Mouse (Mus musculus) thymus, postnatal 25 days (tissue): ENCODE measurements around the gene Wdr86.
"Not testable (repeated sequence)": the region's sequence is repeated elsewhere in the genome, so short reads cannot be mapped to it uniquely, and the experiment has no call there.

Experiments used
- DNase-seq: peaks from one replicate; pipeline ENCODE4 v3.0.0; 2022

The Wdr86 gene

DNA sequence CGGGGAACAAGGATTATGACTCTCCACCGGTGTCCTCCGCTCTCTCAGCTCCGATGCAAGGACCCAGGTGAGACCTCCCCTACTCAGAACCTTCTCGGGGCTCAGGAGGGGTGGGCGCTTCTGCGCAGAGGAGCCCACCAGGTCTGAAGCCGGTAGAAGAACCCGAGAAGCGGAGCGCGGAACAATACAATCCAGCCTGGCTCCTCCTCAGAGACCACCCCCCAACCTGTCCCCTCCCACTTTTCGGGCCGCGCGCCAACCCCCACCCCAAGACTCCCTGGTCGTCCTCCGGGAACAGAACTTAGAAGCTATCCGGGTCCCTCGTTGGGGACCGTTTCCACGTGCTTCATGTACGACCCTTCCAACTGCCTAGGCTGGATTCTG lies at the start of gene Wdr86:
TSS of gene Wdr86 (minus strand) at position 240 of the 384 bp plus-strand sequence.
- DNase-seq = no peak

DNA sequence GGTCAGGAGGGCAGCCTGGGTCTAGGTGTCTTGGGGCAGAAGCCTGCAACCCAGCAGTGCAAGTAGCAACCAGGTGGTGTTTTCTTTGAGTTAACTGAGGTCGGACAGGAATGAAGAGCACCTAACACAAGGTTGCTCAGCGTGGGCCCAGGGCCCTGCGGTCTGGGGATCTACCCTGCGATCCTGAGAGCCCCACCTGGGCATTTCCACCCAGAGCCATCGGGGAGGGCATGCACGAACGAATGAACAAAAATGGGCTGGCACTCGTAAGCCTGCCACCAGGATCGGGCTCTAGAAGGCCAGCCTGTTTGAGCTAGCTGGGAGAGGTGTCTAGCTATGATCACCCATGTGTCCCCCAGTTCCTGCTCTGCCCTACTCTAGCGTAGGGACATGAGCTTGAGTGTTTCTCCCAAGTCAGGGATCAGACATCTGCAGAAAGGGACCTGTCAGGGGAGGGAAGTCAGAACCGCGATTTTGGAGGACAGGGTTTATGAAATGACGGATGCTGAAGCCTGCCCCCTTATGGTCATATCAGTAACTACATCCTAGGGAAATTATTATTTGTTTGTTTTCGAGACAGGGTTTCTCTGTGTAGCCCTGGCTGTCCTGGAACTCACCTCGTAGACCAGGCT lies 49.5 kb upstream of the Wdr86 start:
- DNase-seq = peak; percentile 18

DNA sequence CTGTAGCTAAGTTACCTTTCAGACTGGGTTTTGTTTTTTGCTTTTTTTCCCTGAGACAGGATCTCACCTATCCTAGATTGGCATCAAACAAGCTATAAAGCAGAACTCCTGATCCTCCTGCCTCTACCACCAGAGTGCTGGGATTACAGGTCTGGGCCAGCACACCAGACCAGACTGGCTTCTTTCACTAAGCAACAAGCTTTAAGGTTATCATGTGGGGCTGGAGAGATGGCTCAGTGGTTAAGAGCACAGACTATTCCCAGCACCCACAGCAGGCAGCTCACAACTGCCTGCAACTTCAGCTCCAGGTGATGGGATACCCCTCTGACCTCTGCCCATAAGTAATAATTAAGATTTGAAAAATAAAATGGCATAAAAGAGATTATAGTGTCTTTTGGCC lies 48.8 kb upstream of the Wdr86 start:
- DNase-seq = no peak

DNA sequence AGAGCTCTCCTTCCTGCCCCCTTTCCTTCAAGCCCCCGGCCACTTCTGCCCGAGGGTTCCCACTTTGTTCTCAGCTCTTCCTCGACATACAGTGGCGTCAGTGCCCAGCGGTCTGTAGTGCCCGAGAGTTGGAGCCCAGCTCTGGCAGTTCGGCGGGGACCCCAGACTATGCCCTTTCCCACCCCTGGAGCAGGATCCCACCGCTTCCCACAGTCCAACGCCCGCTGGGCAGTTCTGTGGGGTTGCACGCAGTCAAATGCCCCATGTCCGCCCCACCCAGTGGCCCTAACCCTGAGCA lies 48.3 kb upstream of the Wdr86 start:
- no peak for DNase-seq

DNA sequence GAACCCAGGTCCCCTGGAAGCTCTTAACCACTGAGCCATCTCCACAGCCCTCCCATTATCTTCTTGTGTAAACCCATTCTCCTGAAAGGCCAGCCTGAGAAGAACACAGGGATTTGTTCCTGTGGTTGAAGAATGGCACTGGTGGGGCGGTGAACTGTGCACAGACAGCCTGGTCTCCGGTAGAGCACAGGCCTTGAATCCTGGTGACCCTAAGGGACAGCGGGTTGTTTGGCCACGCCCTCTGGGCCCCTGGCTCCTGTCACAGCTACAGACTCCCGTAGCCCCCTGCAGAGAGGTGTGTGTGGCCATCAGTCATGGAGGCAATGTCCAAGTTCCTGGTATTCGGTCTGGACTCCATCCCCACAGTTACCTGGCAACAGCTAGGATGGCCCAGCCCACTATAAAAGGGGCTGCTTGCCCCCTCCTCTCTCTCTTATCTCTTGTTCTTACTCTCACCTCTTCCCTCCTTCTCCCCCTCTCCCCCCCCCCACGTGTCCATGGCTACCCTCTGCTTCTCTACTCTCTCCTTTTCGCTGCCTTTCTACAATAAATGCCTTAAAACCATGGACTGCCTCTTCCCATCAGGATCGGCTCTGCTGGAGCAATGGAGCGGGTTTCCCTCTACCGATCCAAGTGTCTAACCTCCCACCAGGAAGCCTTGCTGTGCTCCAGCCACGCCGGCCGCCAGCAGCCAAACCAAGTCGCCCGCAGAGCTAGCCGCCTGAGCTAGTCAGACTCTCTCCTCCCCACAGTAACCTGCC lies 47.7 kb upstream of the Wdr86 start:
- DNase-seq = no peak

DNA sequence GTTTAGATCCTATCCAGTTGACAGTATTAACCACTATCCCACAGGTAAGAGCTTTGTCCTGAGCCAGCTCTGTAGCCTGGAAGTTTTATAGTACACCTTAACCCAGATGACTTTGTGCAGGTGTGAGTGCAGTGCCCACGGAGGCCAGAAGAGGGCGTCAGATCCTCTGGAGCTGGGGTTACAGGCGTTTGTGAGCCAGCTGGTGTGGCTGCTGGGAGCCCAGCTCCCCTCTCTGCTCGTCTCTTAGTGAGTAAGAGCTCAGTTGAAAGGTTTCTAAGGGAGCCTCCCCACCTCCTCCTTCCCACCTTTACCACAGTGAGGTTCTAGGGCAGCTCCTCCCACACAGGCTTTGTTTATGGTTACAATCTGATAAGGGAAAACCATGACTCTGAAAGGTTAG lies 46.2 kb upstream of the Wdr86 start:
- peak; percentile 42 for DNase-seq

DNA sequence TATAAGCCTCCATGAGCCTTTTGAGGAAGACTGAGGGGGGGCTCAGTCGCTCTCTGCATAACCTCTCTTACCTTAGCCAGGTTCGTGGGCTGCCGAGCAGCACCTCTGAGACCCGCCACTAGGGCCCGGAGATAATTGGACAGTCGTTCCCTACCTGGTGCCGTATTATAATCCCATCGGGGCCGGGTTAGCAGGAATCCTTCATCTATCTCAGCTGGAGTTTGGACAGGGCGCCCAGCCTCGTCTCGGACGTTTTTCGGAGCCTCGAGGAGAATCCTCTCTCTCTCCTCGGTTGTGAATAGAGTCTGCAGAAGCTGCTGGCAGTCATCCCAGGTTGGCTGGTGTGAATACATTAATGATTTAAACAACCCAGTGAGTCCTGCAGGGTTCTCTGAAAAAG lies 44.0 kb upstream of the Wdr86 start:
- DNase-seq = not testable (repeated sequence)

DNA sequence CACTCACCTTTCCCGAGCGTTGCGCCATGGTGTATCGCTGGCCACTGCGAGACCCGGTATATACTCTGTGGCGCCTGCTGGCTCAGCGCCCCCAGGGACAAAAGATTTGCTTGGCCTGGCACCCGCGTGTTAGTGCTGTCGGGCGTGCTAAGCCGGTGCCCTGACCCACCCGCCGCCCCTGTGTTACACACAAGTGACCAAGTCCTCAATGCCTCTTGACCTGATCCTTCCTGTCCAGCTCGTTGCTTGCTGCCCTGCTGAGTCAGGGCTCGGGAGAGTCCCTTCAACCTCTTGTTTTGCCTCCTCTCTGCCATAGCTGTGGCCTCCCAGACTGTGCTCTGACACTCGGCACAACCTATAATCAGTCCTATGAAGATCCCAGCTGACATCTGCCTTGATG lies 27.3 kb upstream of the Wdr86 start, which contains the start of gene Crygn:
TSS of gene Crygn (minus strand) at position 193 of the 400 bp plus-strand sequence.
- DNase-seq = no peak

DNA sequence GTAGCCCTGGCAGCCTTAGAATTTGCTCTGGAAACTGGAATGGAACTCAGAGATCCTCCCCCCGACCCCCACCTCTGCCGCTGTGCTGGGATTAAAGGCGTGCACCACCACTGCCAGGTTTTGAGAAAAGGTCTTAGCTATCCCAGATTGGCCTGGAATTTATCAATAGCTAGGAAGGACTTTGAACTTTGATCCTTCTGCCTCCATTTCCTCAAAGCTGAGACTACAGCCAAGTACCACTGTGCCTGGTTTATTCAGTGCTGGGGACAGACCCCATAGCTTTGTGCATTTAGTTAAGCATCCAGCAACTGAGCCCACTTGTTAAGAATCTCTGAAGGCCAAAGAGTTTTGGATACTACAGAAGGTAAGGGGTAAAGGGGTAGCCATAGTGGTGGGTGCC lies 26.4 kb upstream of the Wdr86 start:
- no peak for DNase-seq

DNA sequence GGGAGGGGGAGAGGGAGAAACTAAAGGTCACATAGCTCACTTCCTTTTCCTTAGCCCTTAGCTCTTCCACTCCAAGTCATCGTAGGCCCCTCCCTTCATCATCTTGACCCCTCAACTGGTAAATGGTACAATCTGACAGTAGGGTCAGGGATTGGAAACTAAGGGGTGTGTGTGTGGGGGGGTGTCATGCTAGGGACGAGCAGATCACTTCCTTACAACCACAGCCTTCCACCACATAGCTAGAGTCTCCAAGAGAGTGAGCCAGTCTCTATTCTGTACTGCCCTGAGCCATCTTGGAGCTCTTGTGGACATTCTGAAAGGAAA lies 21.6 kb upstream of the Wdr86 start:
- no peak for DNase-seq

DNA sequence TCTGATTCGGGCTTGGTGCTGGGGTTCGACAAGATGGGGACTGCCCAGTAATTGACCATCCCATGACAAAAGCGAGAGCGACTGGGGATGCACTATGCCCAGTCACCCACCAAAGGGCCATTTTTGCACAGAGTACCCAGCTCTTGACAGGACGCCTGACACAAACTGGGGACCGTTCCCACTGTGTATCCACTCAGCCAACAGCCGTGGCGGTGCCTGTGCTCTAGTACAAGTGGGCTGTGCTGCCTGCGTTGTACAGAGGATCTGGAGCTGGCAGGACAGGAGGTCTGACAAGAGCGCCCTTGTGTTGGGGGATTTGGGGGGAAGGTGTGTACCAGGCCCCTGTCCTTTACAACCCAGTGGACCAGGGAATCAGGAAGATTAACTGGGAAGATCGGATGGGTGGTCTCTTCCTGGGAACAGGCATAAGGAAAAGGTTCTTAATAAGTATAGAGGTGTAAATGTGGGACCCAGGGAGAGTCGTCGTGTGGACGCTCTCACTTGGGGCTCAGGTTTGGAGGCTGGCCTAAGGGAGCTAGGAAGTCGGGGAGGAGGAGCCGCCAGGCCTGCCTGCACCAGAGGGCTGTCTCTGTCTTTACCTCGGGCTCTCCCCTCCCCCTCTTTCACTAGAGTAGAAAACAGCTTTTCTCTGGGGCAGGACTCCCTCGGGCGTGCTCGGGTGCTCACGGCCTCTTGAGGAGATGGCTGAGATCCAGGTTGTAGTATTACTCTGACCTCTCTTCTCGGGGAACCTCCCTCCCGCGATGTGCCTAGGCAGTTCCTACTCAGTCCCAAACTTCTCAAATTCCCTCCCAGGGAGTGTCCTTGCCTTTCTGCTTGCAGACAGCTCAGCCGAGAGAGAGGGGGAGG lies 21.0 kb upstream of the Wdr86 start:
- DNase-seq = peak; percentile 68

DNA sequence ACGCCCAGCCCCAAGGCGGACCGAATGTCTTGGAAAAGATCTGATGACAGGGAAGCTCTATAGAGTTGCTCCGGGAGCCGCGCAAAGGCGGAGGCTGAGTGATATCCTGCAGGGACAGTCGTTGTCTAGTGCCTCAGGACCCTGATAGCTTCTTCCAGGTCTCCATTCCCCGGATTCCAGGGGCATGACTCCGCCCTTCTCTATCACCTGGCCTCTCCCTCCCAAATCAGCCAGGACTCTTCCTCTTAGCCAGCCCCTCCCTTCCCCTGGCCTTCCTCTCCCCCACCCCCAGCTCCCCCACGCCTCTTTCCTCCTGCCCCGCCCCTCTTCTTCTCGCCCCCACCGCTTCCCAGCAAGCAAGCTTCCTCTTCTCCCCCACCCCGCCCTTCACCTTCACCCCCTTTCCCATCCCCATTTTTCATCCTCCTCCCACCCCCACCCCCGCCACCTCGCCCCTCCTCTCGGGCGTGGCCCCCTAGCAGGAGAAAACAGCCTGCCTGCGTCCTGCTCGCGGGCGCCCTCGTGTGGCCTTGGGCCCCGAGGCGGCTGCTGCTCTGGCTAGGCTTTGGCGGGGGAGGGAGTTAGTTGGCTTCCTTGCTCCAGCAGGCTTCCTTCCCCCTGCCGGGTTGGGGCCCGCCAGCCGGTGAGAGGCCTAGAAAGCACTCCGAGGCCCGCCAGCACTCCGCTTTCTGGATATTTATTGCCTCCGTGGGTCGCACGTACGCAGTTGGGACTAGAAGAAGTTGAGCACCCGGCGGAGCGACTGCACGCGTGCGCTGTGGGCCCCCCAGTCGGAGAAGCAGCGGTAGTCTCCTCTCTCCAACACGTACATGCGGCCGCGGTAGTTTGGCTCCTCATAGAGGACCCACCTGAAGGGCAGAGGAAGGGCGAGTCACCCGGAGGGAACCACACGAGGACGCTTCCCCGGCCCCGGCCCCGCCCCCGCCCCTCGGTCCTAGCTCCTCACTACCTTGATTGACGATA lies 20.1 kb upstream of the Wdr86 start:
- peak; percentile 91 for DNase-seq

DNA sequence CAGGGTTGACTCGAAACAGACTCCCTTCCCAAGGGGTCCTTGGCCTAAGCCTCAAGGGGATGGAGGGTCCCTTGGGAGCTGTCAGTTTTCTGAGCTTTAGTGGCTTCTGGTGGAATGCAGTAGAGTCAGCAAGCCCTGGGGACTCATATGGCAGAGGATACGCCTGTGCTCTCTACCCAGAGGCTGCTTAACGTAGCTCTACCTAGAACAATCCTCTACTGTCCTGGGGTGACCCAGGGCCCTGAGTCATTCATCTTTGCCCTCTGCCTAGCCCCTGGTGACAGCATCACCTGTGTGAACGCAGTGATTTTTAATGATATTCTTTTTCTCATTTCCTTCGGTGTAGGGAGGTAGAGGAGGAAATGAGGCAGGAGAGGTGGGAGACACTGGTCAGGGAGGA lies 19.2 kb upstream of the Wdr86 start:
- no peak for DNase-seq

DNA sequence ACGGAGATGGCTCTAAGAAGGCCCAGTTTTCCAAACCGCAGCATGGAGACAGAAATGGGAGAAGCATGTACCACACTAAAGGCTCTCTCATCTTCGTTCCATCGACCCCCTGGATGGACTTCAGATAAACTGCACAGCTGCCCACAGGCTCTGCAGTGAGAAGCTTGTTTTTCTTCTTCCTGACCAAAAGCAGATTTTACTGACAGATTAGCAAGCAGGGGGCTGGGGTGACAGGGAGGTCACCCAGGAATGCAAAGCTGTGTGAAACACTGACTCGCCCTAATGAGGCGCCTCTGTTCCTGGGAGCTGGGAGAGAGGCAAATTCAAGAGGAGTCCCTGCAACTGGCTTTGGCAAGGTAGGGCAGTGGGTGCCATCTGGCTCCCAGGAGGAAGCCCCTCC lies 17.0 kb upstream of the Wdr86 start:
- no peak for DNase-seq

DNA sequence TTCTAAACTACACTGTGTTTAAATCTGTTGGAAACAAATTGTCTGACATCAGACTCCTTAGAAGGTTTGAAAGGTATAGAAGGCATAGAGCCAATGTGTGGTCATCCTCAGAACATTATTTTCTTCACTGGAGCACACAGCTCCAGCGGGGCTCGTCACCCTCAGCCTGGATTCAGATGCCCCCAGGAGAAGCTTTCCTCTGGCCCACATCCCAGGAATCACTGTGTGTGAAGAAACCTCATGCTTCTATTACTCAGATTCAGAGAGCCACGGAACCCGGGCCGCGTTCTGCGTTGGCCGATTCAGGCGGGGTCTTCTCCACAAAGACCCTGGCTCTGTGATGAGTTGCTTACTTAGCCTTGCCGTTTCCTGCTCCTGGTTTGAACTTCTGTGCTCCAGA lies 13.4 kb upstream of the Wdr86 start:
- no peak for DNase-seq

DNA sequence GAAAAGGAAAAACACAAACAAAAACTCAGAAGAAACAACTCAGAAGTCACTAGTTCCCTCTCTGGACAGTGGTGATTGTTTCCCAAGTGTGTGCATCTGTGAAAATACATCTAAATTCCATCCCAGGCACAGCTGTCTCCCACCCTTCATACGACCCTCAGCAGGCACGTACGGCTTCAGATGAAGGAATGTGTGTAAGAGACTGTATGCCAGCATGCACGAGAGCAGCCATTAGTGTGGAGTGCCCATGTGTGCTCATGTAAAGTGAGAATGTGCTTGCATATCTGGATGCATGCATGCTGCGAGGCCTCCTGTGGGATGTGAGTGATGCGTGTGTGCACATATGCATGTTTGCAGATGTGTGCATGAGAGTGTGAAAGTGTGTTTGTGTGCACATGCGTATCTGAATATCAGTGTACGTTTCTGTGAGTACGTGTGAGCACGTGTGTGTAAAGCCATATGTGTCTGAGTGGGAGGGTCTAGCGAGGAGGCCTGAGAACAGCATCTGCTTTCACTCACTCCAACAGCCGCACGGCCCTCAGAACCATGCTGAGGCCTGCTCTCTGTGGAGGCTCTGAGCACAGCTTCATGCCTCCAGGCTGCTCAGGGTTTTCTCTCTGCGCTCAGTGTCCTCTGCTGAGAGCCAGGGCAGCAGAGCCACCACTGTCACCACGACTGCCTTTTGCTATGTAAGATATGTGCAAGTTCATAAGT lies 10.8 kb upstream of the Wdr86 start:
- DNase-seq = no peak

DNA sequence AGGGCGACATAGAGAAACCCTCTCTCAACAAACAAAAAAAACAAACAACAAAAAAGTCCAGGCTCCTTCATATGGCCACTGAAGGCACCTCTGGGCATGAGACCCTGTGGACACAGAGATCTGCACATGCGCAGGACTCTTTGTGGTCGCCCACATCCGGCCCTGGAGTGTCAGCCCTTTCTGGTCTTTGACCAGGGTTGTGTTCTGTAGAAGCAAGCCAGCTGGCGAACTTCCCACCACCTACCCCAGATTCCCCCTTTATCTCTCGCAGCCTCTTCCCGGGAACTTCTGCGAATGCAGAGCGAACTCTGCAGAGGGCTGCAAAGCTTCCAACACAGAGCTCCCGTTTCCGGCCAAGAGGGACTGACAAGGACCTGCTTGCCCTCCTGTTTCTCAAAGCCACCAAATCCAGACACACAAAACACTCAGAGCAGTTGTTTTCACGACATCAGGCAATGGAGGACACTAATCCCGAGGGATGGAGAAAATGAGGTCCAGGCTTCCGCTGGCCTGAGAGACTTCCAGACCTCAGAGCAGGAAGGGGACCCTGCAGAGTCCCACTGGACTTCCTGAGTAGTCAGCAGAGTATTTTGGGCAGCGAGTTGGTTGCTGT lies 8.7 kb upstream of the Wdr86 start:
- peak; percentile 57 for DNase-seq

DNA sequence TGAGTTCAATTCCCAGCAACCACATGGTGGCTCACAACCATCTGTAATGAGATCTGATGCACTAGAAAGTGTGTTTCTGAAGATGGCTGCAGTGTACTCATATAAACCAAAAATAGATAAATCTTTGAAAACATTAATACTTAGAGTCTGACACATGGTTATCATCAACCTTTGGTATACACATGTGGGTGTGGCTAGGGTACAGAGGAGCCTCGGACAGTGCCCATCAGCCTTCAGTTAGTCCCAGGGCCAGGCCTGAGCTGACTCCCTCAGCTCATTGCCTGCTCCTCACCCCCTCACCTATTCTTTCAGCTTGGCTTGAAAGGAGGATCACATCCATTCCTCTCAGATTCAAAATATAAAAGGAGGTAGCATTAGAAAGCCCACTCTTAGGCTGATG lies 8.0 kb upstream of the Wdr86 start:
- no peak for DNase-seq

DNA sequence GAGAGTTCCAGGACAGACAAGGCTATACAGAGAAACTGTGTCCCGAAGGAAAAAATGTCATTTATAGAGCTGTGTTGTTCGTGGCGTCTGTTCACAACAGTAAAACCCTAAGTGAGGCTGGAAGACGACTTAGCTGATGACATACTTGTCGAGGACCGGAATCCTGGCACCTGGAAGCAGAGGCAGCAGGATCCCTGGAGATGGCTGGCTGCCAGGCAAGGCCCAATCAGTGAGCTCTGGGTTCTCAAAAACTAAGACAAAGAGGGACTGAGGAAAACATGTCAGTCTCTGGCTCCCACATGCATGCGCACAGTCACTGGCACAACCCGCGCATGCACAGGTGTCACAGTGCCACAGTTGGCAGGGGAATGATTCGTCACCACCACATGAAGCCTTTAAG lies 7.1 kb upstream of the Wdr86 start:
- DNase-seq = no peak

DNA sequence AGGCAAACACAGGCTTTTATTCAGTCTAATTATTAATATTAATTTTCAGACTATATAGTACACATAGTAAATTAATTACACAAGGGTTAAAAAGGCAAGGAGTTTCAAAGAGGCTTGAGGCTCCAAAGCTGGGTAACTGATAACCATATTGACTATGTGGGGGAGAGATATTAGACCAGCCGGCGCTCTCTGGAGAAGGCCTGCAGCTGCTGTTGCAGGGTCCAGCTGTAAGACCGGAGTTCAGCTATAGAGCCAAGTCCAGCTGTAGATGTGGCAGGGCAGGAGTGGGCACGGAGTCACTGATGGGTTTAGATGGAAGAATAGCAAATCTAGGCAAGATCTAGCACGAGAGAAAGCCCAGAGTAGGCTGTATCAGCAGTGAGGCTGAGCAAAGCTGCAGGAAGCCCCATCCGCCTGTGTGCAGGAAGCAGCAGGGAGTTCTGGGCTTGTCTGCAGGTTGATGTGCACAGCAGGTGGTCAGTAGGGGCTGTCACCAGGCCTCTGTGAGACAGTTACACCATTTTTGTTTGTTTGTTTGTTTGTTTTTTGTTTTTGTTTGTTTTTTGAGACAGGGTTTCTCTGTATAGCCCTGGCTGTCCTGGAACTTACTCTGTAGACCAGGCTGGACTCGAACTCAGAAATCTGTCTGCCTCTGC lies 3.4 kb upstream of the Wdr86 start:
- DNase-seq = no peak

DNA sequence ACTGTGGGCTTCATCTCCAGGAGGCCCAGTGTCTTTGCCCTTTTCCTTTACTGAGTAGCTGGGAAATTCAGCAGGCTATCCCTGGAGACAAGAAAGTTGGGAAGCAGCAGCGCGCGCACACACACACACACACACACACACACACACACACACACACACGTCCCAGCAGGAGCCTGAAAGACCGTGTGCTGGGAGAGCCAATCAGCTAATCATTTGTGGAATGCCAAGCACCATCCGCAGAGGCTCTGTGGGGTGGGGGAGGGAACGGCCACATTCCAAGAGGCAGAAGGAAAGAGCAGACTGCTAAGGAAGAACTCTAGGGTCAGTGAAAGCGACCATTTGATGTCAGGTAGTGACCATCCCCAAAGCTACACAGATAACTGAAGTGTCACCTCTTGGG lies 2.6 kb upstream of the Wdr86 start:
- no peak for DNase-seq
